ENCODE assay signal across 14 mouse cellular contexts in genomic region chr1:55399891-55400290, GRCm38 (mm10). TPM values are rescaled to one million over a fixed set of nuclear protein-coding genes. Genes with fewer than 3 reads are reported as not detected.
DNase-seq lines count a peak whose midpoint lies in the region; ATAC-seq lines count a peak whose summit lies in the region.
"Had no signal": no experiment of that assay in that cellular context is flagged by ENCODE, and none has a peak within 500 bp of the region (broad histone marks: within the 10 kb centered on the region; RNA-seq: fewer than 3 reads in every experiment).

No protein-coding gene starts in this region.

- peaks cover 21% of the 10 kb centered on the region for H3K27me3 ChIP-seq in midbrain, embryonic 10.5 days (ENCODE audit: low read depth, poor library complexity, severe bottlenecking)
- H3K27me3 ChIP-seq in midbrain, embryonic 15.5 days (replicated peaks), result peaks cover 5% of the 10 kb centered on the region; the same call in 1 of the 2 replicates
- H3K27me3 ChIP-seq in heart, embryonic 11.5 days (ENCODE audit: control insufficient read depth, insufficient read depth, low read length), result 0 out of 2 replicates have a peak, but pooled peaks cover 5% of the 10 kb centered on the region

- H3K27ac ChIP-seq in midbrain, embryonic 10.5 days (replicated peaks), result no peak overlapping the region
- H3K27ac ChIP-seq in midbrain, embryonic 15.5 days, result no peak overlapping the region
- H3K27ac ChIP-seq in heart, embryonic 11.5 days (ENCODE audit: low read depth, low read length), result no peak overlapping the region
- H3K27ac ChIP-seq: embryonic facial prominence, embryonic 12.5 days; limb, embryonic 15.5 days; neural tube, embryonic 13.5 days had no signal

- H3K9me3 ChIP-seq in midbrain, embryonic 10.5 days (replicated peaks), result no peaks in the 10 kb centered on the region
- no peaks in the 10 kb centered on the region for H3K9me3 ChIP-seq in midbrain, embryonic 15.5 days
- no peaks in the 10 kb centered on the region for H3K9me3 ChIP-seq in heart, embryonic 11.5 days (replicated peaks; ENCODE audit: control insufficient read depth, low read length)
- H3K9me3 ChIP-seq: embryonic facial prominence, embryonic 12.5 days; limb, embryonic 15.5 days; neural tube, embryonic 13.5 days had no signal

- intact Hi-C loops in left cerebral cortex, postnatal 4 days (cut with DNase I), result no loop called here

- 50% methylated on average over 5 of the region's 5 CpGs for whole genome bisulfite sequencing in midbrain, embryonic 10.5 days
- WGBS in midbrain, embryonic 15.5 days, result 29% methylated on average over 5 of the region's 5 CpGs
- WGBS in heart, embryonic 11.5 days (ENCODE audit: insufficient replicate concordance), result 38% methylated on average over 5 of the region's 5 CpGs

- no peak; the same call in 1 of the 2 replicates for ATAC-seq in midbrain, embryonic 15.5 days (replicated peaks)
- ATAC-seq in heart, embryonic 11.5 days (replicated peaks; ENCODE audit: insufficient number of reproducible peaks, low FRiP score, low TSS enrichment), result no peak
- ATAC-seq: activated CD4-positive, CD25-positive, alpha-beta regulatory T cell, adult 4 months had no signal

- H3K9ac ChIP-seq in midbrain, embryonic 15.5 days, result no peak overlapping the region
- no peak overlapping the region for H3K9ac ChIP-seq in heart, embryonic 11.5 days (ENCODE audit: low read depth, low read length)
- H3K9ac ChIP-seq: embryonic facial prominence, embryonic 12.5 days; limb, embryonic 15.5 days; neural tube, embryonic 13.5 days had no signal

- H3K36me3 ChIP-seq in midbrain, embryonic 10.5 days, result no peaks in the 10 kb centered on the region
- no peaks in the 10 kb centered on the region for H3K36me3 ChIP-seq in midbrain, embryonic 15.5 days (replicated peaks)
- H3K36me3 ChIP-seq in heart, embryonic 11.5 days (ENCODE audit: control insufficient read depth, insufficient read depth, low read length), result no peaks in the 10 kb centered on the region
- H3K36me3 ChIP-seq: embryonic facial prominence, embryonic 12.5 days; limb, embryonic 15.5 days; neural tube, embryonic 13.5 days had no signal

- H3K4me2 ChIP-seq in midbrain, embryonic 15.5 days, result no peak overlapping the region
- H3K4me2 ChIP-seq in heart, embryonic 11.5 days, result no peak overlapping the region
- H3K4me2 ChIP-seq: embryonic facial prominence, embryonic 12.5 days; limb, embryonic 15.5 days; neural tube, embryonic 13.5 days had no signal

- no peak overlapping the region for H3K4me3 ChIP-seq in midbrain, embryonic 10.5 days
- no peak overlapping the region for H3K4me3 ChIP-seq in midbrain, embryonic 15.5 days
- H3K4me3 ChIP-seq in heart, embryonic 11.5 days (ENCODE audit: low read depth, low read length), result no peak overlapping the region
- H3K4me3 ChIP-seq: embryonic facial prominence, embryonic 12.5 days; limb, embryonic 15.5 days; neural tube, embryonic 13.5 days had no signal

- peak; percentile 35 for DNase-seq in midbrain, embryonic 10.5 days (ENCODE audit: low spot score)
- DNase-seq in frontal cortex, adult 2 months (ENCODE audit: extremely low spot score in 1 of 2, low spot score in 1 of 2), result peak; percentile 60 to 72
- DNase-seq in left cerebral cortex, postnatal 4 days, result peak; percentile 20
- peak; percentile 9 for DNase-seq in retina, postnatal 7 days (ENCODE audit: low read depth, low spot score)
- no peak for DNase-seq in testis, postnatal 10 days (ENCODE audit: low spot score)
- DNase-seq: gastrocnemius, postnatal 10 days; lung, postnatal 10 days; thymus, postnatal 25 days had no signal

- peaks cover 6% of the 10 kb centered on the region for H3K4me1 ChIP-seq in midbrain, embryonic 10.5 days
- peaks cover 7% of the 10 kb centered on the region for H3K4me1 ChIP-seq in midbrain, embryonic 15.5 days
- no peaks in the 10 kb centered on the region for H3K4me1 ChIP-seq in heart, embryonic 11.5 days (ENCODE audit: control insufficient read depth, insufficient read depth, low read length)
- H3K4me1 ChIP-seq: embryonic facial prominence, embryonic 12.5 days; limb, embryonic 15.5 days had no signal

RNA-seq across cellular contexts. Expression of gene Plcl1, which starts 5.8 kb away (rescaled TPM):
- 0.93 and 1.0 TPM in 2 replicates for polyA plus RNA-seq in midbrain, embryonic 10.5 days (2016; fragmentation: Nextera tagmentation; extraction: Ambion mirVana)
- 4.6 and 4.8 TPM in 2 replicates for polyA plus RNA-seq in midbrain, embryonic 15.5 days (2015; fragmentation: Nextera tagmentation; extraction: Ambion mirVana)
- polyA plus RNA-seq in frontal cortex, adult 2 months (2012; rRNA removed), result 7.4 and 8.2 TPM in 2 replicates
- 10 to 100 TPM; 14.3 to 14.7 TPM for total RNA-seq in left cerebral cortex, postnatal 4 days (2021)
- 0.70 and 1.1 TPM in 2 replicates for polyA plus RNA-seq in heart, embryonic 11.5 days (2014; fragmentation: Nextera tagmentation; extraction: Ambion mirVana)

RNA-seq across cellular contexts. Expression of gene Boll, which starts 36.6 kb away (rescaled TPM):
- 0.23 and 0.84 TPM in 2 replicates for polyA plus RNA-seq in midbrain, embryonic 10.5 days (2016; fragmentation: Nextera tagmentation; extraction: Ambion mirVana)
- not detected in 2 replicates for polyA plus RNA-seq in midbrain, embryonic 15.5 days (2015; fragmentation: Nextera tagmentation; extraction: Ambion mirVana)
- not detected in 2 replicates for polyA plus RNA-seq in frontal cortex, adult 2 months (2012; rRNA removed)
- not detected for total RNA-seq in left cerebral cortex, postnatal 4 days (2021)
- polyA plus RNA-seq in heart, embryonic 11.5 days (2014; fragmentation: Nextera tagmentation; extraction: Ambion mirVana), result 0.20 and 0.33 TPM in 2 replicates
